Mouse (Mus musculus) heart, embryonic 12.5 days (tissue): ENCODE data around the gene Rab21. TPM values are rescaled to one million over a fixed set of nuclear protein-coding genes. Genes with fewer than 3 reads are reported as not detected.

ENCODE experiments used
- ATAC-seq: fragments of 200-750 bp; cut with Nextera tagmentation; 2 replicates; pipeline ENCODE4 v1.8.0; 2017; ENCODE audit warnings: moderate TSS enrichment, moderate library complexity; ENCODE audit not compliant: insufficient number of reproducible peaks, low FRiP score
- H3K27ac ChIP-seq: fragments of 300-500 bp; sonication (generic); 2 replicates; pipeline ENCODE4 v1.5.1; 2016; ENCODE audit warnings: mild to moderate bottlenecking, moderate library complexity; ENCODE audit not compliant: poor library complexity, severe bottlenecking
- H3K27me3 ChIP-seq: fragments of 300-500 bp; sonication (generic); replicated peaks from 2 replicates; pipeline ENCODE4 v1.6.1; 2016; ENCODE audit warnings: mild to moderate bottlenecking, moderate library complexity
- H3K36me3 ChIP-seq: fragments of 300-500 bp; sonication (generic); 2 replicates; pipeline ENCODE4 v1.6.1; 2016; ENCODE audit warnings: mild to moderate bottlenecking, moderate library complexity
- H3K4me1 ChIP-seq: fragments of 300-500 bp; sonication (generic); replicated peaks from 2 replicates; pipeline ENCODE4 v1.6.1; 2016; ENCODE audit warnings: mild to moderate bottlenecking
- H3K4me2 ChIP-seq: fragments of 300-500 bp; sonication (generic); 2 replicates; pipeline ENCODE4 v1.6.1; 2016; ENCODE audit warnings: mild to moderate bottlenecking, moderate library complexity
- H3K4me3 ChIP-seq: fragments of 300-500 bp; sonication (generic); 2 replicates; pipeline ENCODE4 v1.5.1; 2016; ENCODE audit warnings: mild to moderate bottlenecking
- H3K9ac ChIP-seq: fragments of 300-500 bp; sonication (generic); 2 replicates; pipeline ENCODE4 v1.6.1; 2016; ENCODE audit warnings: mild to moderate bottlenecking, moderate library complexity
- H3K9me3 ChIP-seq: fragments of 300-500 bp; sonication (generic); replicated peaks from 2 replicates; pipeline ENCODE4 v1.6.1; 2016; ENCODE audit warnings: mild to moderate bottlenecking, moderate library complexity
- WGBS: fragments of 180-500 bp; shearing (Covaris S2); methylation state at CpG from one replicate; pipeline ENCODE4 v1.1.7; 2016; 5-methylcytosine and 5-hydroxymethylcytosine counted together
- polyA plus RNA-seq: library from polyadenylated mRNA; unstranded; fragments of >200 nt; fragmentation: Nextera tagmentation; extraction: Ambion mirVana; gene quantifications from 2 replicates; pipeline ENCODE4 v1.2.1, GENCODE M21; 2016

Rab21 gene
- polyA plus RNA-seq, 1 experiment from 2014 or later = 6.0 TPM

- Histone ChIP-seq H3K27ac (no peak overlapping the region), H3K9ac (no peak overlapping the region), H3K4me2 (no peak overlapping the region; the same call in 1 of the 2 replicates), H3K36me3 (no peaks in the 10 kb centered on the region), H3K27me3 (no peaks in the 10 kb centered on the region), H3K4me1 (peaks cover 59% of the 10 kb centered on the region), H3K9me3 (no peaks in the 10 kb centered on the region), H3K4me3 (no peak overlapping the region)
- no peak for ATAC-seq
- 83% methylated on average over 14 of the region's 14 CpGs for WGBS
Observed at GRCm38 (mm10) chr10:115311263-115311965, 4.0 kb downstream of the Rab21 start.

DNA sequence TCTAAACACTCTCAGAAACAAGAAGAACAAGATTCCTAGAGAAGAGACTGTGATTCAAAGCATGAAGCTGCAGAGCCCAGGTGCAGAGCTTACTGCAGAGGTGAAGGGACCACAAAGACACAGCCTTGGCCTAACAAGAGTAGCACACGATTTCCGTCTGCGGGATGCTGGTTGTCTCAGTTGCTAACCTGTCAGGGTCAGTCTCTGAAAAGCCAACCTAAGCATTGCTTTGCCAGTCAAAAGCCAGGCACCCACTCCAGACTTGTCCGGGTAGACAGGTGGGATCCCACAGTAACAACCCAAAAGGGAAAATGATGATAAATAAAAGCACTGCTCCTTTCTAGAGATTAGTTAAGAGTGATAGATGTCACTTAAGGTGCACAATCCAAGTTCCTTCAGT is 6.2 kb downstream of the Rab21 start:
- WGBS = 93% methylated on average over 4 of the region's 4 CpGs
- Histone ChIP-seq H3K9me3 (no peaks in the 10 kb centered on the region), H3K27me3 (no peaks in the 10 kb centered on the region), H3K4me2 (no peak overlapping the region), H3K27ac (no peak overlapping the region), H3K4me3 (no peak overlapping the region), H3K4me1 (peaks cover 65% of the 10 kb centered on the region), H3K36me3 (no peaks in the 10 kb centered on the region), H3K9ac (no peak overlapping the region)
- no peak for ATAC-seq

DNA sequence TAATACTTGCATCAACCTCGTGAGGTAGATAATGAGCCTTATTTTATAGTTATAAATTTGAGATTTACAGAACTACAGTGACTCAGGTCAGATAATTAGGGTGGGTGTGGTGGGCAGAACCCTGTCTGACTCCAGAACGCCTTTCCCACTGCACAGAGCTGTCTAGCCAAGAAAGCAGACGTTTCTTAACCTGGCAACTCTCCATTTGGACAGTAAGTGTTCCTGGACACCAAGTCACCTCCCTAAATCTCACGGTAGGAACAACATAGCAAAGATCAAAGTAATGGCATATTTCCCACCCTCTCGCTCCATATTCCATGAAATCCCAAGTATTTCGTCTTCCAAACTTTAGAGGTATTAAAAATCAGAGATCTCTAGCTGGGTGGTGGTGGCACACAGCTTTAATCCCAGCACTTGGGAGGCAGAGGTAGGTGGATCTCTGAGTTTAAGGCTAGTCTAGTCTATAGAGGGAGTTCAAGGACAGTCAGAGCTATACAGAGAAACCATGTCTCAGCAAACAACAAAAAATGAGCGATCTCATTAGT is 8.0 kb downstream of the Rab21 start:
- Histone ChIP-seq H3K4me2 (no peak overlapping the region), H3K27ac (no peak overlapping the region), H3K27me3 (no peaks in the 10 kb centered on the region), H3K9ac (no peak overlapping the region), H3K36me3 (peaks cover 9% of the 10 kb centered on the region), H3K9me3 (0 out of 2 replicates have a peak, but pooled peaks cover 3% of the 10 kb centered on the region), H3K4me3 (no peak overlapping the region), H3K4me1 (peaks cover 47% of the 10 kb centered on the region)
- 84% methylated on average over 7 of the region's 7 CpGs for WGBS
- ATAC-seq = no peak

- H3K9ac ChIP-seq = no peak overlapping the region
- H3K4me1 ChIP-seq = no peaks in the 10 kb centered on the region
- ATAC-seq = no peak
- H3K27me3 ChIP-seq = no peaks in the 10 kb centered on the region
- H3K9me3 ChIP-seq = no peaks in the 10 kb centered on the region
- H3K27ac ChIP-seq = no peak overlapping the region
- no peak overlapping the region for H3K4me2 ChIP-seq
- no peak overlapping the region for H3K4me3 ChIP-seq
- 89% methylated on average over 4 of the region's 4 CpGs for WGBS
- H3K36me3 ChIP-seq = peaks cover 54% of the 10 kb centered on the region
Observed at GRCm38 (mm10) chr10:115298683-115299082, 16.7 kb downstream of the Rab21 start.

DNA sequence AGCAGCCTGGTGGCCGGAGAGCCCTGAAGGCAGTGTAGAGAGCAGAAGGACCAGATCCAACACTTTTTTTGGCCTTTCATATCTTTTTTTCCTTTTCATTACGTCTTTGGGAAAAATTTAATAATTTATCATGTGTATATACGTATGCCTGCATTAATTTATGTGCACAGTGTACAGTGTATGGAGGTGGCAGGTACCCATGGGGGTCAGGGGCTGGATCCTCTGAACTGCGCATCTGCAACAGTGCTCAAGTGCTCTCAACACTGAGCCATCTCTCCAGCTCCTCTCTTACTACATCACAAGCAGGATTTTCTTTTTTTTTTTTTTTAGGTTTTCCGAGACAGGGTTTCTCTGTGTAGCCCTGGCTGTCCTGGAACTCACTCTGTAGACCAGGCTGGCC is 17.8 kb downstream of the Rab21 start:
- Histone ChIP-seq H3K4me3 (no peak overlapping the region), H3K4me2 (no peak overlapping the region), H3K4me1 (no peaks in the 10 kb centered on the region), H3K36me3 (peaks cover 61% of the 10 kb centered on the region), H3K27me3 (no peaks in the 10 kb centered on the region), H3K9ac (no peak overlapping the region), H3K9me3 (no peaks in the 10 kb centered on the region), H3K27ac (no peak overlapping the region)
- WGBS = 89% methylated on average over 5 of the region's 5 CpGs
- ATAC-seq = no peak

DNA sequence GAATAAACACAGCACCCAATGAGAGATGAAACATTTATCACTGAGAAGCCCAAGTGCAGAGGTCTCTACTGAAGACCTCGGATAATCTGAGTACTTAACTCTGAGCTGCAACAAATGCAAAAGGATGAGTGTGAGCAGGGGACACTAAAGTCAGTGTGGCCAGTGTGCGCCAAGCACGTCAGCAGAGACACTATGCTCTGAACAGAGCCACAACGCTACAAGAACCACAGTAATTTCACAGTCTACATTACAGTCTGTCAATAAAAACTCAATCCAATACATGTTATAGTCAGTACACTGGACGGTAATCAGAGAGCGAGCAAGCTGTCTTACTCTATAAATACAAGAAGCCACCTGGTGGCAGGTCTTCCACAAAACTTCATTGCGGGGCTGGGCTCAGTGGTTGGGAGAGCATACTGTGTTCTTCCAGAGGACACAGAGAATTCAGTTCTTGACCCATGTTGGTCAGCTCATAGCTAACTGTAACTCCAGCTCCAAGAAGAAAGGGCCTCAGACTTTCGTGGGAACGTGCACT is 18.9 kb downstream of the Rab21 start:
- Histone ChIP-seq H3K27me3 (no peaks in the 10 kb centered on the region), H3K27ac (no peak overlapping the region), H3K9ac (no peak overlapping the region), H3K36me3 (peaks cover 68% of the 10 kb centered on the region), H3K9me3 (no peaks in the 10 kb centered on the region), H3K4me3 (no peak overlapping the region), H3K4me1 (no peaks in the 10 kb centered on the region), H3K4me2 (no peak overlapping the region)
- 83% methylated on average over 9 of the region's 9 CpGs for WGBS
- ATAC-seq = no peak

DNA sequence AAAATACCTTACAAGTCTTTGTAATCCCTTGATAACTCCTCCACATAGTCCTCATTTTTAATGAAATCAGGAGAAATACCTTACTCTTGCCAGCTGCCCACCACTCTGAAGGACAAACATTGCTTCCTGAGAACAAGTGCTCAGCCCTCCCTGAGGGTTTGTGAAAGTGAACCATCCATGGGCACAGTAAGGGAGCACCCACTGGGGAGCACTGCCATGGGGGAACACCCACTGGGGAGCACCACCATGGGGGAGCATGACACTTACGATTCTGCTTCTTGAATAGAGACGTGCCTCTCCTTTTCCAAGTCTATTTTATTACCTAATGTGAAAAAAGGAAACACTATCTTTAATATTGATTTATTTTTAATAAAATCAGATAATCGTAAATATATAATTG is 20.2 kb downstream of the Rab21 start:
- Histone ChIP-seq H3K36me3 (peaks cover 64% of the 10 kb centered on the region), H3K27ac (no peak overlapping the region), H3K4me2 (no peak overlapping the region), H3K9ac (no peak overlapping the region), H3K27me3 (no peaks in the 10 kb centered on the region), H3K4me1 (no peaks in the 10 kb centered on the region), H3K9me3 (no peaks in the 10 kb centered on the region), H3K4me3 (no peak overlapping the region)
- WGBS = 89% methylated on average over 3 of the region's 3 CpGs
- no peak for ATAC-seq

DNA sequence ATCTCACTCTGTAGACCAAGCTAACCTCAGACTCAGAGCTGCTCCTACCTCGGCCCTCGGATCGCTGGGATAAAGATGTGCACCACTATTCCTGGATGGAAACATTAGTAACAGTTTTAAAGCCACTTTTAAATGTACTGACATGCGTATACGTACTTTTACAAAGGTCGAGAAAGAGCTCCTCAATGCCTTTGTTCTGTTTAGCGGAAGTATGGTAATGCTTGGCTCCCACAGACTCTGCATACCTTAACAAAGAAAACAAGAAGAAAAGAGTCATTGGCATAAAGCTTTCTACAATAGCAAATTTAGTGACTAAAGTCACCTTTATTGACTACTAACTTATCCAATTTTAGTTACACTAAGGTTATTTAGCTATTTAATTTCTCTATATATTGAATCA is 20.7 kb downstream of the Rab21 start:
- Histone ChIP-seq H3K4me3 (no peak overlapping the region), H3K9ac (no peak overlapping the region), H3K27me3 (no peaks in the 10 kb centered on the region), H3K9me3 (no peaks in the 10 kb centered on the region), H3K4me2 (no peak overlapping the region), H3K27ac (no peak overlapping the region), H3K36me3 (peaks cover 62% of the 10 kb centered on the region), H3K4me1 (no peaks in the 10 kb centered on the region)
- ATAC-seq = no peak
- 95% methylated on average over 7 of the region's 7 CpGs for WGBS

- Histone ChIP-seq H3K4me1 (no peaks in the 10 kb centered on the region), H3K36me3 (peaks cover 62% of the 10 kb centered on the region), H3K9me3 (no peaks in the 10 kb centered on the region), H3K27me3 (no peaks in the 10 kb centered on the region), H3K9ac (no peak overlapping the region), H3K27ac (no peak overlapping the region), H3K4me2 (no peak overlapping the region), H3K4me3 (no peak overlapping the region)
- no peak for ATAC-seq
- WGBS = 91% methylated on average over 7 of the region's 7 CpGs
Observed at GRCm38 (mm10) chr10:115293946-115294345, 21.4 kb downstream of the Rab21 start.

- 0 out of 2 replicates have a peak, but pooled peaks cover 4% of the 10 kb centered on the region for H3K9me3 ChIP-seq
- no peak for ATAC-seq
- H3K4me1 ChIP-seq = no peaks in the 10 kb centered on the region
- WGBS = 93% methylated on average over 9 of the region's 9 CpGs
- H3K4me3 ChIP-seq = no peak overlapping the region
- no peak overlapping the region for H3K4me2 ChIP-seq
- no peaks in the 10 kb centered on the region for H3K27me3 ChIP-seq
- no peak overlapping the region for H3K9ac ChIP-seq
- H3K36me3 ChIP-seq = peaks cover 74% of the 10 kb centered on the region
- H3K27ac ChIP-seq = no peak overlapping the region
Observed at GRCm38 (mm10) chr10:115290671-115291070, 24.7 kb downstream of the Rab21 start.

DNA sequence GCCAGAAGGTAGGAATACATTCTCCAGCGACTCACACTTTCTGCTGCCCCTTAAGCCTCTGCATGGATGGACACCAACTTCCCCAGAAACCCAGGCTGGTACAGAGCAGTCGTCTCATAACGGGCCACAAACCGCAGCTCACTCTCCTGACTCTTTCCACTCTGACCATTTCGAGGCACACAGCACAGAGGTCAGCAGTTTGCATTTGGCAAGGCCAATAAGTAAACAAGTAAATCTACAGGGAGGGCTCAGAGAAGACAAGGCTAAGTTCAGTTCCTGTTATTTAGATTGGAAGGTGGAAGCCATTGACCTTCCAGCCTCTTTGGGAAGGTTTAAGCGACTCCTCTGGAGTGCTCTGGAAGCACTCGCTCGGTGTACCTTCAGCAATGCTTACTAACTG is 26.5 kb downstream of the Rab21 start:
- ATAC-seq = no peak
- H3K9ac ChIP-seq = no peak overlapping the region
- 91% methylated on average over 8 of the region's 8 CpGs for WGBS
- H3K4me3 ChIP-seq = no peak overlapping the region
- peaks cover 61% of the 10 kb centered on the region for H3K36me3 ChIP-seq
- no peak overlapping the region for H3K27ac ChIP-seq
- H3K27me3 ChIP-seq = no peaks in the 10 kb centered on the region
- no peaks in the 10 kb centered on the region for H3K4me1 ChIP-seq
- H3K4me2 ChIP-seq = no peak overlapping the region
- 0 out of 2 replicates have a peak, but pooled peaks cover 4% of the 10 kb centered on the region for H3K9me3 ChIP-seq
